Mouse (Mus musculus) stomach, embryonic 14.5 days (tissue): ENCODE data around the gene Fyn. TPM values are rescaled to one million over a fixed set of nuclear protein-coding genes. Genes with fewer than 3 reads are reported as not detected.
A peak's percentile ranks its signal among the peaks of the same experiment; 100 is the strongest.

ENCODE experiments used
- ATAC-seq: fragments of 200-750 bp; cut with Nextera tagmentation; 2 replicates; pipeline ENCODE4 v1.8.0; 2017; ENCODE audit warnings: low read depth, moderate TSS enrichment; ENCODE audit not compliant: insufficient number of reproducible peaks, insufficient read depth, low FRiP score
- H3K27ac ChIP-seq: fragments of 300-500 bp; sonication (generic); 2 replicates; pipeline ENCODE4 v1.5.1; 2014; ENCODE audit warnings: mild to moderate bottlenecking, low read length, moderate library complexity, mixed read lengths
- H3K27me3 ChIP-seq: fragments of 300-500 bp; sonication (generic); 2 replicates; pipeline ENCODE4 v1.6.1; 2014; ENCODE audit warnings: low read length, control low read depth, mixed read lengths; ENCODE audit not compliant: control insufficient read depth, insufficient read depth
- H3K36me3 ChIP-seq: fragments of 300-500 bp; sonication (generic); 2 replicates; pipeline ENCODE4 v1.6.1; 2014; ENCODE audit warnings: mild to moderate bottlenecking, control low read depth, low read length, moderate library complexity, mixed read lengths; ENCODE audit not compliant: control insufficient read depth, insufficient read depth
- H3K4me1 ChIP-seq: fragments of 300-500 bp; sonication (generic); 2 replicates; pipeline ENCODE4 v1.6.1; 2014; ENCODE audit warnings: low read length, control low read depth, mixed read lengths; ENCODE audit not compliant: control insufficient read depth, insufficient read depth
- H3K4me2 ChIP-seq: fragments of 300-500 bp; sonication (generic); replicated peaks from 2 replicates; pipeline ENCODE4 v1.6.1; 2014; ENCODE audit warnings: low read depth, low read length, control low read depth
- H3K4me3 ChIP-seq: fragments of 300-500 bp; sonication (generic); 2 replicates; pipeline ENCODE4 v1.5.1; 2014; ENCODE audit warnings: low read depth, low read length, control low read depth
- H3K9ac ChIP-seq: fragments of 300-500 bp; sonication (generic); replicated peaks from 2 replicates; pipeline ENCODE4 v1.6.1; 2014; ENCODE audit warnings: low read depth, mild to moderate bottlenecking, control low read depth, low read length, moderate library complexity, mixed read lengths
- H3K9me3 ChIP-seq: fragments of 300-500 bp; sonication (generic); 2 replicates; pipeline ENCODE4 v1.6.1; 2016; ENCODE audit warnings: low read depth, low read length, control low read depth; ENCODE audit not compliant: control insufficient read depth
- WGBS: fragments of 180-500 bp; shearing (Covaris S2); extraction: QIAGEN DNeasy Blood & Tissue Kit; methylation state at CpG from one replicate; pipeline ENCODE4 v1.1.7; 2014; 5-methylcytosine and 5-hydroxymethylcytosine counted together
- polyA plus RNA-seq: library from polyadenylated mRNA; unstranded; fragments of >200 nt; fragmentation: Nextera tagmentation; extraction: Ambion mirVana; gene quantifications from 2 replicates; pipeline ENCODE4 v1.2.1, GENCODE M21; 2014

Gene Fyn
- polyA plus RNA-seq, 1 experiment from 2014 or later, result 32.3 TPM

- H3K9ac ChIP-seq, result no peak overlapping the region
- no peaks in the 10 kb centered on the region for H3K27me3 ChIP-seq
- H3K27ac ChIP-seq, result no peak overlapping the region
- H3K36me3 ChIP-seq, result no peaks in the 10 kb centered on the region
- H3K4me3 ChIP-seq, result no peak overlapping the region
- WGBS, result 83% methylated on average over 15 of the region's 15 CpGs
- ATAC-seq, result no peak
- H3K4me1 ChIP-seq, result peaks cover 28% of the 10 kb centered on the region; the same call in 1 of the 2 replicates
- H3K9me3 ChIP-seq, result no peaks in the 10 kb centered on the region
- H3K4me2 ChIP-seq, result no peak overlapping the region
Observed at GRCm38 (mm10) chr10:39455857-39456620, 87.4 kb downstream of the Fyn start.

- ATAC-seq, result no peak
- Histone ChIP-seq H3K4me1 (peaks cover 29% of the 10 kb centered on the region; the same call in 1 of the 2 replicates), H3K9ac (no peak overlapping the region), H3K4me3 (no peak overlapping the region), H3K4me2 (no peak overlapping the region), H3K36me3 (no peaks in the 10 kb centered on the region), H3K27me3 (no peaks in the 10 kb centered on the region), H3K9me3 (no peaks in the 10 kb centered on the region), H3K27ac (no peak overlapping the region)
- WGBS, result 93% methylated on average over 6 of the region's 6 CpGs
Observed at GRCm38 (mm10) chr10:39456776-39457175, 88.1 kb downstream of the Fyn start.

- H3K4me1 ChIP-seq, result peaks cover 31% of the 10 kb centered on the region; the same call in 1 of the 2 replicates
- no peaks in the 10 kb centered on the region for H3K36me3 ChIP-seq
- H3K4me2 ChIP-seq, result no peak overlapping the region
- no peak for ATAC-seq
- no peak overlapping the region for H3K4me3 ChIP-seq
- no peak overlapping the region for H3K9ac ChIP-seq
- H3K27ac ChIP-seq, result no peak overlapping the region
- H3K9me3 ChIP-seq, result no peaks in the 10 kb centered on the region
- H3K27me3 ChIP-seq, result no peaks in the 10 kb centered on the region
- 90% methylated on average over 11 of the region's 11 CpGs for WGBS
Observed at GRCm38 (mm10) chr10:39457281-39457680, 88.6 kb downstream of the Fyn start.

- no peak overlapping the region for H3K4me2 ChIP-seq
- H3K9me3 ChIP-seq, result no peaks in the 10 kb centered on the region
- H3K27me3 ChIP-seq, result no peaks in the 10 kb centered on the region
- H3K4me1 ChIP-seq, result peaks cover 31% of the 10 kb centered on the region; the same call in 1 of the 2 replicates
- H3K27ac ChIP-seq, result peak overlapping the region; percentile 21; the same call in 1 of the 2 replicates
- ATAC-seq, result no peak; the same call in 1 of the 2 replicates
- H3K4me3 ChIP-seq, result no peak overlapping the region
- WGBS, result 55% methylated on average over 13 of the region's 13 CpGs
- H3K9ac ChIP-seq, result no peak overlapping the region
- no peaks in the 10 kb centered on the region for H3K36me3 ChIP-seq
Observed at GRCm38 (mm10) chr10:39458766-39459699, 90.4 kb downstream of the Fyn start.

- Histone ChIP-seq H3K36me3 (no peaks in the 10 kb centered on the region), H3K4me1 (peaks cover 31% of the 10 kb centered on the region; the same call in 1 of the 2 replicates), H3K4me2 (no peak overlapping the region), H3K4me3 (no peak overlapping the region), H3K27me3 (no peaks in the 10 kb centered on the region), H3K9ac (no peak overlapping the region), H3K27ac (no peak overlapping the region), H3K9me3 (no peaks in the 10 kb centered on the region)
- no peak for ATAC-seq
- 78% methylated on average over 2 of the region's 2 CpGs for WGBS
Observed at GRCm38 (mm10) chr10:39460621-39461020, 92.0 kb downstream of the Fyn start.

- Histone ChIP-seq H3K4me2 (no peak overlapping the region), H3K27ac (no peak overlapping the region), H3K9ac (no peak overlapping the region), H3K9me3 (no peaks in the 10 kb centered on the region), H3K4me1 (peaks cover 31% of the 10 kb centered on the region; the same call in 1 of the 2 replicates), H3K27me3 (no peaks in the 10 kb centered on the region), H3K36me3 (no peaks in the 10 kb centered on the region), H3K4me3 (no peak overlapping the region)
- WGBS, result 53% methylated on average over 5 of the region's 5 CpGs
- ATAC-seq, result no peak
Observed at GRCm38 (mm10) chr10:39461909-39462308, 93.3 kb downstream of the Fyn start.

- Histone ChIP-seq H3K27ac (no peak overlapping the region), H3K9me3 (no peaks in the 10 kb centered on the region), H3K36me3 (no peaks in the 10 kb centered on the region), H3K9ac (no peak overlapping the region), H3K4me2 (no peak overlapping the region), H3K4me1 (peaks cover 36% of the 10 kb centered on the region; the same call in 1 of the 2 replicates), H3K4me3 (no peak overlapping the region), H3K27me3 (no peaks in the 10 kb centered on the region)
- WGBS, result 31% methylated on average over 8 of the region's 8 CpGs
- 0 out of 2 replicates have a peak, but pooled peaks have one; percentile 23 for ATAC-seq
Observed at GRCm38 (mm10) chr10:39462711-39463110, 94.1 kb downstream of the Fyn start.

- no peaks in the 10 kb centered on the region for H3K9me3 ChIP-seq
- WGBS, result 93% methylated on average over 5 of the region's 5 CpGs
- peaks cover 20% of the 10 kb centered on the region; the same call in 1 of the 2 replicates for H3K4me1 ChIP-seq
- no peak for ATAC-seq
- H3K4me3 ChIP-seq, result no peak overlapping the region
- no peak overlapping the region for H3K4me2 ChIP-seq
- no peak overlapping the region for H3K27ac ChIP-seq
- no peaks in the 10 kb centered on the region for H3K27me3 ChIP-seq
- H3K36me3 ChIP-seq, result no peaks in the 10 kb centered on the region
- no peak overlapping the region for H3K9ac ChIP-seq
Observed at GRCm38 (mm10) chr10:39464383-39464782, 95.7 kb downstream of the Fyn start.
